Mouse (Mus musculus) intestine, postnatal 0 days (tissue): ENCODE data around the gene C2cd4c. TPM values are rescaled to one million over a fixed set of nuclear protein-coding genes. Genes with fewer than 3 reads are reported as not detected.

Source experiments
- ATAC-seq: fragments of 200-750 bp; cut with Nextera tagmentation; 2 replicates; pipeline ENCODE4 v1.8.0; 2017; ENCODE audit warnings: mild to moderate bottlenecking, moderate TSS enrichment, moderate library complexity
- H3K27ac ChIP-seq: fragments of 300-500 bp; sonication (generic); 2 replicates; pipeline ENCODE4 v1.5.1; 2014; ENCODE audit warnings: mild to moderate bottlenecking, low read depth, low read length, moderate library complexity
- H3K27me3 ChIP-seq: fragments of 300-500 bp; sonication (generic); replicated peaks from 2 replicates; pipeline ENCODE4 v1.6.1; 2014; ENCODE audit warnings: low read length, mixed read lengths; ENCODE audit not compliant: control insufficient read depth, insufficient read depth
- H3K36me3 ChIP-seq: fragments of 300-500 bp; sonication (generic); 2 replicates; pipeline ENCODE4 v1.6.1; 2014; ENCODE audit warnings: mild to moderate bottlenecking, moderate library complexity; ENCODE audit not compliant: control insufficient read depth, insufficient read depth
- H3K4me1 ChIP-seq: fragments of 300-500 bp; sonication (generic); replicated peaks from 2 replicates; pipeline ENCODE4 v1.6.1; 2014; ENCODE audit warnings: antibody characterized with exemption, low read length, mixed read lengths; ENCODE audit not compliant: control insufficient read depth, insufficient read depth
- H3K4me2 ChIP-seq: fragments of 300-500 bp; sonication (generic); replicated peaks from 2 replicates; pipeline ENCODE4 v1.6.1; 2014; ENCODE audit warnings: low read depth, mild to moderate bottlenecking, moderate library complexity
- H3K4me3 ChIP-seq: fragments of 300-500 bp; sonication (generic); 2 replicates; pipeline ENCODE4 v1.5.1; 2014; ENCODE audit warnings: low read depth, low read length
- H3K9ac ChIP-seq: fragments of 300-500 bp; sonication (generic); 2 replicates; pipeline ENCODE4 v1.6.1; 2014; ENCODE audit warnings: mild to moderate bottlenecking, low read depth, low read length
- H3K9me3 ChIP-seq: fragments of 300-500 bp; sonication (generic); 2 replicates; pipeline ENCODE4 v1.6.1; 2016; ENCODE audit warnings: mixed run types; ENCODE audit not compliant: control insufficient read depth
- CTCF ChIP-seq: sonication (generic); IDR thresholded peaks from 2 replicates; pipeline ENCODE4 v1.5.1; 2016; ENCODE audit warnings: low read depth, mild to moderate bottlenecking, control low read depth, antibody characterized with exemption, moderate library complexity
- WGBS: fragments of 180-500 bp; shearing (Covaris S2); extraction: QIAGEN DNeasy Blood & Tissue Kit; methylation state at CpG from one replicate; pipeline ENCODE4 v1.1.7; 2014; 5-methylcytosine and 5-hydroxymethylcytosine counted together
- polyA plus RNA-seq: library from polyadenylated mRNA; unstranded; fragments of >200 nt; fragmentation: Nextera tagmentation; extraction: Ambion mirVana; gene quantifications from 2 replicates; pipeline ENCODE4 v1.2.1, GENCODE M21; 2015

The C2cd4c gene
- polyA plus RNA-seq, 1 experiment from 2014 or later: 0.05 TPM

GRCm38 (mm10) chr10:79607892-79608291, 5.9 kb downstream of the C2cd4c start:
- WGBS: 26% methylated on average over 2 of the region's 2 CpGs
- Histone ChIP-seq H3K27me3 (peaks cover 12% of the 10 kb centered on the region), H3K4me2 (no peak overlapping the region), H3K4me3 (no peak overlapping the region), H3K4me1 (no peaks in the 10 kb centered on the region), H3K9ac (no peak overlapping the region), H3K9me3 (no peaks in the 10 kb centered on the region), H3K27ac (no peak overlapping the region), H3K36me3 (no peaks in the 10 kb centered on the region)
- no peak for TF ChIP-seq CTCF
- peak; percentile 46 for ATAC-seq

- Histone ChIP-seq H3K27me3 (no peaks in the 10 kb centered on the region), H3K9ac (no peak overlapping the region), H3K4me2 (no peak overlapping the region), H3K9me3 (no peaks in the 10 kb centered on the region), H3K27ac (no peak overlapping the region), H3K4me1 (no peaks in the 10 kb centered on the region), H3K4me3 (no peak overlapping the region), H3K36me3 (no peaks in the 10 kb centered on the region)
- 55% methylated on average over 4 of the region's 4 CpGs for WGBS
- no peak for ATAC-seq
- TF ChIP-seq CTCF: no peak
Measured at GRCm38 (mm10) chr10:79606537-79606936, 7.3 kb downstream of the C2cd4c start.

- no peaks in the 10 kb centered on the region for H3K4me1 ChIP-seq
- 76% methylated on average over 4 of the region's 4 CpGs for WGBS
Measured at GRCm38 (mm10) chr10:79597936-79598230, 15.9 kb downstream of the C2cd4c start.

GRCm38 (mm10) chr10:79597051-79597935, 16.5 kb downstream of the C2cd4c start:
- no peak overlapping the region for H3K4me2 ChIP-seq
- no peak for TF ChIP-seq CTCF
- H3K9me3 ChIP-seq: no peaks in the 10 kb centered on the region
- H3K4me3 ChIP-seq: no peak overlapping the region
- no peak overlapping the region for H3K9ac ChIP-seq
- no peaks in the 10 kb centered on the region for H3K36me3 ChIP-seq
- no peaks in the 10 kb centered on the region for H3K4me1 ChIP-seq
- ATAC-seq: no peak
- no peak overlapping the region for H3K27ac ChIP-seq
- WGBS: 46% methylated on average over 13 of the region's 13 CpGs
- 0 out of 2 replicates have a peak, but pooled peaks cover 6% of the 10 kb centered on the region for H3K27me3 ChIP-seq

More at GRCm38 (mm10) chr10:79597936-79598230, 15.9 kb downstream of the C2cd4c start:
- H3K4me2 ChIP-seq: no peak overlapping the region
- H3K9ac ChIP-seq: no peak overlapping the region
- no peak for ATAC-seq
- no peak overlapping the region for H3K4me3 ChIP-seq
- H3K9me3 ChIP-seq: no peaks in the 10 kb centered on the region
- no peaks in the 10 kb centered on the region for H3K36me3 ChIP-seq
- no peak overlapping the region for H3K27ac ChIP-seq
- 0 out of 2 replicates have a peak, but pooled peaks cover 6% of the 10 kb centered on the region for H3K27me3 ChIP-seq
- TF ChIP-seq CTCF: no peak

- peak; percentile 26; the same call in 1 of the 2 replicates for ATAC-seq
- H3K9ac ChIP-seq: no peak overlapping the region
- no peak for TF ChIP-seq CTCF
- H3K4me2 ChIP-seq: no peak overlapping the region
- WGBS: 50% methylated on average over 8 of the region's 8 CpGs
- H3K4me1 ChIP-seq: no peaks in the 10 kb centered on the region
- H3K9me3 ChIP-seq: no peaks in the 10 kb centered on the region
- H3K27ac ChIP-seq: no peak overlapping the region
- H3K36me3 ChIP-seq: no peaks in the 10 kb centered on the region
- 0 out of 2 replicates have a peak, but pooled peaks cover 6% of the 10 kb centered on the region for H3K27me3 ChIP-seq
- no peak overlapping the region for H3K4me3 ChIP-seq
Measured at GRCm38 (mm10) chr10:79595590-79595929, 18.3 kb downstream of the C2cd4c start.

- 0 out of 2 replicates have a peak, but pooled peaks cover 6% of the 10 kb centered on the region for H3K27me3 ChIP-seq
- H3K4me3 ChIP-seq: no peak overlapping the region
- peak; percentile 95 for TF ChIP-seq CTCF
- no peaks in the 10 kb centered on the region for H3K36me3 ChIP-seq
- H3K9ac ChIP-seq: no peak overlapping the region
- no peaks in the 10 kb centered on the region for H3K4me1 ChIP-seq
- H3K4me2 ChIP-seq: no peak overlapping the region
- peak; percentile 78 for ATAC-seq
- no peaks in the 10 kb centered on the region for H3K9me3 ChIP-seq
- 16% methylated on average over 17 of the region's 17 CpGs for WGBS
- no peak overlapping the region for H3K27ac ChIP-seq
Measured at GRCm38 (mm10) chr10:79594872-79595589, 18.8 kb downstream of the C2cd4c start.
